Mouse (Mus musculus) heart, adult 10 weeks (tissue): Measurements from ENCODE around the gene Csf1. TPM values are rescaled to one million over a fixed set of nuclear protein-coding genes. Genes with fewer than 3 reads are reported as not detected.

Source experiments
- polyA plus RNA-seq: library from polyadenylated mRNA; stranded (reverse); fragments of 350-450 nt; fragmentation: Illumina TruSeq; extraction: RNeasy Lipid Tissue Mini Kit (QIAGEN cat#74804); gene quantifications from one replicate; pipeline ENCODE4 v1.2.3, GENCODE M21; 2014; ENCODE audit warnings: low read depth, low replicate concordance

Gene Csf1
- polyA plus RNA-seq, result 28.0 TPM

DNA sequence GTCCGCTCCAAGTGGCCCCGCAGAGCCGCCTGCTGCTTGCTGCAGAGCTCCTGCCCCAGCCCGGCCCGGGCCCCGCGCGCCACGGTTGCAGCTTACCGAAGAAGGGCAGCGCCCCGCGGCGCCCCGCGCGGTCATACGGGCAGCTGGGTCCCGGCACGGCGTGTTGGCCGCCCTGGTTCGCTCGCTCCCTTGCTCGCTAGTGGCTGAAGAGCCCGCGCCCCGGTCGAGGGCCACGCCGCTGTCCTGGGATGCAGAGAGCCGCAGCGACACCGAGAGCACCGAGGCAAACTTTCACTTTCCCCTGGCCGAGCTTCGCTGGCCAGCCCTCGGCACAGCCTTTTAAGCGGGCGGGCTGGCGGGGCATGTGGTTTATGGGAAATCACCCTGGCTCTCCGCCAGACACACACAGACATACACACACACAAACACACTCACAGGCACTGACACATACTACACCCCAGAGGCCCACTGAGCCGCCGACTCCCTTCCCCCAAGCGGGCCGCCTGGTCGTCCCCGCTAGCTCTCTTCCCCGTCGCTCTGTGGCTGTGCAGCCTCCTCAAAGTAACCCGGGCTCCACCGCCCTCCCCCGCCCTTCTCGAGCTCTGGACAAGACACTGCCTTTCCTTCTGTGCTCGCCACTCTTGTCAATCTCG, at the start of gene Csf1:
Csf1 (minus strand) TSS at position 541 of the 653 bp plus-strand sequence.

GRCm38 (mm10) chr3:107695948-107696881, 64.1 kb downstream of the Csf1 start, which contains the start of gene Ahcyl1:
Ahcyl1 (minus strand) TSS chr3:107696560.

Other genes with a start within 250 kb of the Csf1 start
- 3.1 TPM for gene Slc6a17, start 242.5 kb downstream of the Csf1 start, polyA plus RNA-seq
- not detected for gene Ubl4b, start 205.4 kb downstream of the Csf1 start, polyA plus RNA-seq
- gene Alx3, start 165.4 kb downstream of the Csf1 start, polyA plus RNA-seq, result not detected
- not detected for gene Gm10961, start 129.1 kb downstream of the Csf1 start, polyA plus RNA-seq
- 21.8 TPM for gene Strip1, start 128.8 kb downstream of the Csf1 start, polyA plus RNA-seq
- 79.7 TPM for gene Ahcyl1, start 63.9 kb downstream of the Csf1 start, polyA plus RNA-seq
- gene Eps8l3, start 116.8 kb upstream of the Csf1 start, polyA plus RNA-seq, result not detected
- gene Gstm5, start 135.4 kb upstream of the Csf1 start, polyA plus RNA-seq, result 107 TPM
- 75.0 TPM for gene Gstm7, start 171.3 kb upstream of the Csf1 start, polyA plus RNA-seq
- 4.8 TPM for gene Gstm6, start 183.3 kb upstream of the Csf1 start, polyA plus RNA-seq
- not detected for gene Gstm3, start 208.8 kb upstream of the Csf1 start, polyA plus RNA-seq
- gene Gstm2, start 226.0 kb upstream of the Csf1 start, polyA plus RNA-seq, result 278 TPM